Mouse (Mus musculus): ENCODE data around the gene Sox13.

DNA sequence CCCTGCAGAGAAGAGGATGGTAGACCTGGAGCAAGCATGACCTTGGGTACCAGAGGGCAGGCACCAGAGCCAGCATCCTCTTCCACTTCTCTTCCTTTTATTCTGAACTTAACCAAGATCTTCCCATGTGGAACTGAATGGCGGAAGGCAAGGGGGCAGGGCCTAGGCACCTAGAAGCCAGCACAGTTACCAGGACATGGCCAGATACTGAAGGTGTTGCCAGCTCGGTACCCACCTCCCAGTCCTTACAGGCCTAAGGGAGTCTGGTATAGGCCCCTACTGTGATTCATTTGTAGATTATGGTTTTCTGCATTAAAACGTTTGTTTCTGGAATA, 44.2 kb downstream of the Sox13 start:
- TF ChIP-seq ZNF384 (IDR thresholded peaks at IDR 0.05; ENCODE audit: low read depth, low read length): no peak
- no peak for TF ChIP-seq EP300 (IDR thresholded peaks at IDR 0.05; ENCODE audit: low read length)
- TF ChIP-seq CTCF (conservative IDR thresholded peaks at IDR 0.05 in 1 of 2, IDR thresholded peaks at IDR 0.05 in 1 of 2; ENCODE audit: low read depth in 2 of 2, low read length in 2 of 2): no peak
- no peak for TF ChIP-seq CHD1 (IDR thresholded peaks at IDR 0.05; ENCODE audit: low read depth, low read length)
- TF ChIP-seq ELF1 (IDR thresholded peaks at IDR 0.05; ENCODE audit: low read depth, low read length): no peak
- TF ChIP-seq POLR2A (IDR thresholded peaks at IDR 0.05; ENCODE audit: low read depth, low read length): no peak
- no peak for TF ChIP-seq SMC3 (IDR thresholded peaks at IDR 0.05; ENCODE audit: low read depth, low read length)
- TF ChIP-seq POLR2AphosphoS2 (IDR thresholded peaks at IDR 0.05; ENCODE audit: low read depth, low read length): no peak
- no peak for TF ChIP-seq RAD21 (IDR thresholded peaks at IDR 0.05; ENCODE audit: low read depth, low read length)
- TF ChIP-seq BHLHE40 (IDR thresholded peaks at IDR 0.05; ENCODE audit: low read depth, low read length): no peak
- no peak for TF ChIP-seq ZMIZ1 (IDR thresholded peaks at IDR 0.05; ENCODE audit: low read depth, low read length)
- no peak for TF ChIP-seq NRF1 (IDR thresholded peaks at IDR 0.05; ENCODE audit: low read depth, low read length)

All from CH12.LX (cell line).